In the genomic region with DNA sequence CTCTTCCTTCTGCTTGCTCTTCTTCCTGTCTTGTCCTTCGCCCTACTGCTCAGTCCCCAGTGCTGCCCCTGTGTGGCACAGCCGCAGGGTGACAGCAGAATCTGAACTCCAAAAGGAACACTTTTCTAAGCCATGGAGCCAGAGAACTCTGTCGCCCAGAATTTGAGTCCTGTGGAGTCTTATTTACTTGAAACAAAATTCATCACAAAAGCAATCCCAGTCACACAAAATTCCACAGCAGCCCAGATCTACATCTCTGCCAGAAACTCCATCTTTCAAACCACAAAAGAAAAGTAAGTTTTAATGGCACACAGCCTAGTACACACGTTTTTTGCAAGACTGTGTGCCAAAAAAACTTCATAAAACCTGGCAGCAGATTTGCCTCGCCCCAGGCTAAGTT, we compare ENCODE assay signal across 8 mouse cellular contexts. TPM values are rescaled to one million over a fixed set of nuclear protein-coding genes. Genes with fewer than 3 reads are reported as not detected.
DNase-seq lines count a peak whose midpoint lies in the region; ATAC-seq and TF ChIP-seq lines count a peak whose summit lies in the region.

No protein-coding gene starts in this region.

- peaks cover 35% of the 10 kb centered on the region for H3K4me1 ChIP-seq in forebrain, embryonic 16.5 days (replicated peaks; ENCODE audit: control insufficient read depth, insufficient read depth, low read length)
- H3K4me1 ChIP-seq in forebrain, embryonic 13.5 days = peaks cover 40% of the 10 kb centered on the region
- H3K4me1 ChIP-seq in bone marrow, adult 2 months (ENCODE audit: control insufficient read depth, insufficient read depth, low read length) = peaks cover 3% of the 10 kb centered on the region
- H3K4me1 ChIP-seq in heart, embryonic 12.5 days (replicated peaks) = peaks cover 42% of the 10 kb centered on the region
- H3K4me1 ChIP-seq in liver, embryonic 12.5 days = peaks cover 45% of the 10 kb centered on the region
- H3K4me1 ChIP-seq in olfactory bulb, adult 2 months (ENCODE audit: control insufficient read depth, insufficient read depth, low read length) = peaks cover 8% of the 10 kb centered on the region

- peaks cover 3% of the 10 kb centered on the region; the same call in 1 of the 2 replicates for H3K36me3 ChIP-seq in forebrain, embryonic 16.5 days (ENCODE audit: control insufficient read depth, insufficient read depth)
- peaks cover 9% of the 10 kb centered on the region; the same call in 1 of the 2 replicates for H3K36me3 ChIP-seq in forebrain, embryonic 13.5 days (ENCODE audit: poor library complexity, severe bottlenecking)
- peaks cover 9% of the 10 kb centered on the region for H3K36me3 ChIP-seq in heart, embryonic 12.5 days
- H3K36me3 ChIP-seq in liver, embryonic 12.5 days = peaks cover 21% of the 10 kb centered on the region

- ATAC-seq in forebrain, embryonic 16.5 days = peak; percentile 47
- ATAC-seq in forebrain, embryonic 13.5 days = no peak
- peak; percentile 27; the same call in 1 of the 2 replicates for ATAC-seq in heart, embryonic 12.5 days (ENCODE audit: insufficient number of reproducible peaks, low FRiP score)
- ATAC-seq in liver, embryonic 12.5 days = no peak
- no peak for ATAC-seq in erythroid progenitor cell, adult 5-6 weeks (replicated peaks; ENCODE audit: low FRiP score, poor library complexity, severe bottlenecking)

- H3K4me2 ChIP-seq in forebrain, embryonic 16.5 days (ENCODE audit: low read length) = no peak overlapping the region
- no peak overlapping the region for H3K4me2 ChIP-seq in forebrain, embryonic 13.5 days
- peak overlapping the region; percentile 46 for H3K4me2 ChIP-seq in heart, embryonic 12.5 days
- 0 out of 2 replicates have a peak overlapping the region, but pooled peaks have one; percentile 2 for H3K4me2 ChIP-seq in liver, embryonic 12.5 days

- H3K27ac ChIP-seq in forebrain, embryonic 16.5 days (ENCODE audit: low read length) = no peak overlapping the region
- H3K27ac ChIP-seq in forebrain, embryonic 13.5 days = no peak overlapping the region
- no peak overlapping the region for H3K27ac ChIP-seq in bone marrow, adult 2 months (ENCODE audit: control insufficient read depth, insufficient read depth, low read depth, low read length, poor library complexity)
- H3K27ac ChIP-seq in heart, embryonic 12.5 days (ENCODE audit: poor library complexity, severe bottlenecking) = peak overlapping the region; percentile 55
- no peak overlapping the region for H3K27ac ChIP-seq in liver, embryonic 12.5 days
- H3K27ac ChIP-seq in olfactory bulb, adult 2 months (ENCODE audit: insufficient read depth, low read depth, low read length) = no peak overlapping the region

- peak; percentile 82 for DNase-seq in 3T3-L1 (ENCODE audit: low read depth, low spot score)

- no peak overlapping the region for H3K9ac ChIP-seq in forebrain, embryonic 16.5 days (replicated peaks; ENCODE audit: low read depth, low read length)
- no peak overlapping the region for H3K9ac ChIP-seq in forebrain, embryonic 13.5 days
- no peak overlapping the region for H3K9ac ChIP-seq in heart, embryonic 12.5 days
- no peak overlapping the region for H3K9ac ChIP-seq in liver, embryonic 12.5 days

- no peaks in the 10 kb centered on the region for H3K9me3 ChIP-seq in forebrain, embryonic 16.5 days (ENCODE audit: control insufficient read depth, low read length)
- no peaks in the 10 kb centered on the region for H3K9me3 ChIP-seq in forebrain, embryonic 13.5 days (replicated peaks)
- no peaks in the 10 kb centered on the region for H3K9me3 ChIP-seq in heart, embryonic 12.5 days (replicated peaks)
- H3K9me3 ChIP-seq in liver, embryonic 12.5 days (replicated peaks) = no peaks in the 10 kb centered on the region

- no peak for TF ChIP-seq POLR2A in bone marrow, adult 2 months (IDR thresholded peaks at IDR 0.05; ENCODE audit: borderline replicate concordance, control insufficient read depth, low read depth, low read length)
- TF ChIP-seq POLR2A in olfactory bulb, adult 2 months (IDR thresholded peaks at IDR 0.05; ENCODE audit: insufficient read depth, low read depth, low read length) = no peak

- no peaks in the 10 kb centered on the region for H3K27me3 ChIP-seq in forebrain, embryonic 16.5 days (replicated peaks; ENCODE audit: control insufficient read depth, insufficient read depth, low read length)
- no peaks in the 10 kb centered on the region for H3K27me3 ChIP-seq in forebrain, embryonic 13.5 days
- no peaks in the 10 kb centered on the region for H3K27me3 ChIP-seq in heart, embryonic 12.5 days (replicated peaks)
- no peaks in the 10 kb centered on the region for H3K27me3 ChIP-seq in liver, embryonic 12.5 days (replicated peaks)

- H3K4me3 ChIP-seq in forebrain, embryonic 16.5 days (replicated peaks; ENCODE audit: low read length) = no peak overlapping the region
- H3K4me3 ChIP-seq in forebrain, embryonic 13.5 days = no peak overlapping the region
- no peak overlapping the region for H3K4me3 ChIP-seq in bone marrow, adult 2 months (replicated peaks; ENCODE audit: control insufficient read depth, low read depth, low read length)
- H3K4me3 ChIP-seq in heart, embryonic 12.5 days = peak overlapping the region; percentile 19; the same call in 1 of the 2 replicates
- no peak overlapping the region for H3K4me3 ChIP-seq in liver, embryonic 12.5 days
- H3K4me3 ChIP-seq in olfactory bulb, adult 2 months (ENCODE audit: insufficient read depth, low read depth, low read length) = no peak overlapping the region

- WGBS in forebrain, embryonic 16.5 days = 33% methylated on average over 5 of the region's 5 CpGs
- WGBS in forebrain, embryonic 13.5 days = 46% methylated on average over 5 of the region's 5 CpGs
- WGBS in bone marrow, adult 2 months = 33% methylated on average over 5 of the region's 5 CpGs
- 45% methylated on average over 5 of the region's 5 CpGs for WGBS in heart, embryonic 12.5 days
- 34% methylated on average over 5 of the region's 5 CpGs for WGBS in liver, embryonic 12.5 days (ENCODE audit: insufficient replicate concordance)
- WGBS in olfactory bulb, adult 2 months = 20% methylated on average over 5 of the region's 5 CpGs

- peak; percentile 51 for TF ChIP-seq CTCF in bone marrow, adult 2 months (IDR thresholded peaks at IDR 0.05; ENCODE audit: control insufficient read depth, insufficient read depth, low read length)
- TF ChIP-seq CTCF in olfactory bulb, adult 2 months (IDR thresholded peaks at IDR 0.05; ENCODE audit: insufficient read depth, low read depth, low read length) = peak; percentile 20; the same call in 1 of the 2 replicates

RNA-seq across cellular contexts. Expression of a gene that starts 6.5 kb away (rescaled TPM):
- 7.3 and 7.8 TPM in 2 replicates for polyA plus RNA-seq in forebrain, embryonic 16.5 days (2015; fragmentation: Nextera tagmentation; extraction: Ambion mirVana)
- polyA plus RNA-seq in forebrain, embryonic 13.5 days (2015; fragmentation: Nextera tagmentation; extraction: Ambion mirVana) = 5.6 and 7.0 TPM in 2 replicates
- 6.8 and 10.7 TPM in 2 replicates for polyA plus RNA-seq in bone marrow, adult 2 months (2011; ENCODE audit: insufficient read depth, insufficient read length, low replicate concordance, missing spikeins)
- 7.1 and 7.6 TPM in 2 replicates for polyA plus RNA-seq in heart, embryonic 12.5 days (2016; fragmentation: Nextera tagmentation; extraction: Ambion mirVana)
- 3.0 and 3.1 TPM in 2 replicates for polyA plus RNA-seq in liver, embryonic 12.5 days (2016; fragmentation: Nextera tagmentation; extraction: Ambion mirVana)
- not detected in 2 replicates for polyA plus RNA-seq in olfactory bulb, adult 2 months (2012; ENCODE audit: insufficient read depth, insufficient read length, low replicate concordance, missing spikeins)
- total RNA-seq in erythroid progenitor cell, adult 5-6 weeks (2015; ENCODE audit: low replicate concordance) = 5.4 and 12.6 TPM in 2 replicates
- 2.9 and 5.0 TPM in 2 replicates for total RNA-seq in erythroid progenitor cell, adult 5-6 weeks (2017; ENCODE audit: low replicate concordance)

Comparison
In these comparisons a context has a peak if more than half of its experiments do, and no peak if none do; other contexts are left out.
1. ATAC-seq: peak in forebrain, embryonic 16.5 days (single experiment) and heart, embryonic 12.5 days (single experiment); none in forebrain, embryonic 13.5 days (single experiment), liver, embryonic 12.5 days (single experiment) and erythroid progenitor cell, adult 5-6 weeks (single experiment).
2. H3K4me2 ChIP-seq: peak in heart, embryonic 12.5 days (single experiment) and liver, embryonic 12.5 days (single experiment); none in forebrain, embryonic 16.5 days (single experiment) and forebrain, embryonic 13.5 days (single experiment).